ENCODE assay signal across 15 mouse cellular contexts in genomic region chr9:96785871-96786342, GRCm38 (mm10). TPM values are rescaled to one million over a fixed set of nuclear protein-coding genes. Genes with fewer than 3 reads are reported as not detected.
DNase-seq lines count a peak whose midpoint lies in the region; ATAC-seq lines count a peak whose summit lies in the region.
"Had no signal": no experiment of that assay in that cellular context is flagged by ENCODE, and none has a peak within 500 bp of the region (broad histone marks: within the 10 kb centered on the region; RNA-seq: fewer than 3 reads in every experiment).

No protein-coding gene starts in this region.

- no peak overlapping the region for H3K27ac ChIP-seq in heart, embryonic 14.5 days (replicated peaks in 1 of 2; ENCODE audit: control insufficient read depth in 1 of 2, insufficient read depth in 1 of 2, low read depth in 2 of 2, low read length in 2 of 2)
- H3K27ac ChIP-seq in intestine, embryonic 16.5 days (ENCODE audit: low read length) = peak overlapping the region; percentile 77
- H3K27ac ChIP-seq: embryonic facial prominence, embryonic 10.5 days; forebrain, embryonic 12.5 days; hindbrain, embryonic 14.5 days; liver, embryonic 12.5 days had no signal

- H3K4me2 ChIP-seq in heart, embryonic 14.5 days (ENCODE audit: low read length) = no peak overlapping the region
- peak overlapping the region; percentile 5; the same call in 1 of the 2 replicates for H3K4me2 ChIP-seq in intestine, embryonic 16.5 days (ENCODE audit: low read depth, low read length)
- H3K4me2 ChIP-seq: forebrain, embryonic 12.5 days; heart, embryonic 11.5 days; hindbrain, embryonic 14.5 days; liver, embryonic 12.5 days had no signal

- no peaks in the 10 kb centered on the region for H3K36me3 ChIP-seq in heart, embryonic 14.5 days (ENCODE audit: control insufficient read depth, insufficient read depth, low read length)
- H3K36me3 ChIP-seq in intestine, embryonic 16.5 days (ENCODE audit: control insufficient read depth, insufficient read depth, low read length) = no peaks in the 10 kb centered on the region
- H3K36me3 ChIP-seq: embryonic facial prominence, embryonic 10.5 days; forebrain, embryonic 12.5 days; liver, embryonic 12.5 days had no signal

- 42% methylated on average over 9 of the region's 9 CpGs for WGBS in heart, embryonic 14.5 days
- 24% methylated on average over 9 of the region's 9 CpGs for WGBS in intestine, embryonic 16.5 days

- intact Hi-C loops in heart, postnatal 36 days (cut with DNase I) = no loop called here

- H3K9ac ChIP-seq in heart, embryonic 14.5 days (ENCODE audit: low read length) = no peak overlapping the region
- H3K9ac ChIP-seq in intestine, embryonic 16.5 days (ENCODE audit: low read depth, low read length) = 0 out of 2 replicates have a peak overlapping the region, but pooled peaks have one; percentile 11
- H3K9ac ChIP-seq: forebrain, embryonic 12.5 days; hindbrain, embryonic 14.5 days; liver, embryonic 12.5 days had no signal

- peaks cover 11 to 17% of the 10 kb centered on the region in 2 experiments for H3K4me1 ChIP-seq in heart, embryonic 14.5 days (ENCODE audit: control insufficient read depth in 2 of 2, insufficient read depth in 2 of 2, low read length in 2 of 2)
- peaks cover 20% of the 10 kb centered on the region; the same call in 1 of the 2 replicates for H3K4me1 ChIP-seq in intestine, embryonic 16.5 days (ENCODE audit: control insufficient read depth, insufficient read depth, low read length)
- H3K4me1 ChIP-seq: forebrain, embryonic 12.5 days had no signal

- no peaks in the 10 kb centered on the region for H3K27me3 ChIP-seq in heart, embryonic 14.5 days (ENCODE audit: control insufficient read depth, insufficient read depth, low read length)
- H3K27me3 ChIP-seq in intestine, embryonic 16.5 days (replicated peaks; ENCODE audit: control insufficient read depth, insufficient read depth, low read length) = no peaks in the 10 kb centered on the region
- H3K27me3 ChIP-seq: forebrain, embryonic 12.5 days; liver, embryonic 12.5 days had no signal

- no peaks in the 10 kb centered on the region for H3K9me3 ChIP-seq in heart, embryonic 14.5 days (ENCODE audit: control insufficient read depth, low read length)
- H3K9me3 ChIP-seq in intestine, embryonic 16.5 days (ENCODE audit: control insufficient read depth, low read length) = no peaks in the 10 kb centered on the region
- H3K9me3 ChIP-seq: embryonic facial prominence, embryonic 10.5 days; forebrain, embryonic 12.5 days; liver, embryonic 12.5 days had no signal

- ATAC-seq in heart, embryonic 14.5 days (ENCODE audit: insufficient number of reproducible peaks, insufficient read depth, low FRiP score, low read depth) = peak; percentile 42
- peak; percentile 78 for ATAC-seq in intestine, embryonic 16.5 days
- ATAC-seq: liver, embryonic 12.5 days had no signal

- DNase-seq in heart, postnatal 36 days = no peak
- DNase-seq in CD4-positive, CD25-positive, alpha-beta regulatory T cell, adult 2 months (ENCODE audit: low read depth, low spot score) = peak; percentile 36
- DNase-seq in kidney, postnatal 10 days = peak; percentile 33
- no peak for DNase-seq in frontal cortex, postnatal 10 days (ENCODE audit: low spot score in 2 of 2)
- no peak for DNase-seq in right cerebral cortex, adult 2 months (ENCODE audit: low spot score in 2 of 2)
- DNase-seq in adrenal gland, postnatal 4 days (ENCODE audit: low spot score in 2 of 2) = no peak
- DNase-seq: cerebellum, adult 9-11 months had no signal

- no peak overlapping the region for H3K4me3 ChIP-seq in heart, embryonic 14.5 days (ENCODE audit: control insufficient read depth in 1 of 2, insufficient read depth in 1 of 2, low read depth in 1 of 2, low read length in 2 of 2)
- no peak overlapping the region for H3K4me3 ChIP-seq in intestine, embryonic 16.5 days (ENCODE audit: low read length)
- H3K4me3 ChIP-seq: embryonic facial prominence, embryonic 10.5 days; forebrain, embryonic 12.5 days; liver, embryonic 12.5 days; myocyte had no signal

RNA-seq across cellular contexts. Expression of gene Zbtb38, which starts 33.3 kb away (rescaled TPM):
- 32.9 and 34.2 TPM in 2 replicates for polyA plus RNA-seq in heart, embryonic 14.5 days (2014; fragmentation: Nextera tagmentation; extraction: Ambion mirVana)
- total RNA-seq in heart, postnatal 36 days (2021) = 10 to 100 TPM; 39.1 to 39.8 TPM
- polyA plus RNA-seq in intestine, embryonic 16.5 days (2015; fragmentation: Nextera tagmentation; extraction: Ambion mirVana) = 20.3 and 20.6 TPM in 2 replicates
- 10 to 100 TPM; 42.8 to 43.1 TPM for total RNA-seq in adrenal gland, postnatal 4 days (2021)

Comparison
In these comparisons a context has a peak if more than half of its experiments do, and no peak if none do; other contexts are left out.
1. DNase-seq: peak in CD4-positive, CD25-positive, alpha-beta regulatory T cell, adult 2 months (single experiment) and kidney, postnatal 10 days (single experiment); none in heart, postnatal 36 days (0 of 2), frontal cortex, postnatal 10 days (0 of 2), right cerebral cortex, adult 2 months (0 of 2) and adrenal gland, postnatal 4 days (0 of 2).